Mouse (Mus musculus): ENCODE measurements around the gene Tpp2. TPM values are rescaled to one million over a fixed set of nuclear protein-coding genes. Genes with fewer than 3 reads are reported as not detected.
A peak's percentile ranks its signal among the peaks of the same experiment; 100 is the strongest.

The Tpp2 gene
- total and polyA plus RNA-seq, 3 experiments = 7.5 to 43.5 (median 36.3) TPM

DNA sequence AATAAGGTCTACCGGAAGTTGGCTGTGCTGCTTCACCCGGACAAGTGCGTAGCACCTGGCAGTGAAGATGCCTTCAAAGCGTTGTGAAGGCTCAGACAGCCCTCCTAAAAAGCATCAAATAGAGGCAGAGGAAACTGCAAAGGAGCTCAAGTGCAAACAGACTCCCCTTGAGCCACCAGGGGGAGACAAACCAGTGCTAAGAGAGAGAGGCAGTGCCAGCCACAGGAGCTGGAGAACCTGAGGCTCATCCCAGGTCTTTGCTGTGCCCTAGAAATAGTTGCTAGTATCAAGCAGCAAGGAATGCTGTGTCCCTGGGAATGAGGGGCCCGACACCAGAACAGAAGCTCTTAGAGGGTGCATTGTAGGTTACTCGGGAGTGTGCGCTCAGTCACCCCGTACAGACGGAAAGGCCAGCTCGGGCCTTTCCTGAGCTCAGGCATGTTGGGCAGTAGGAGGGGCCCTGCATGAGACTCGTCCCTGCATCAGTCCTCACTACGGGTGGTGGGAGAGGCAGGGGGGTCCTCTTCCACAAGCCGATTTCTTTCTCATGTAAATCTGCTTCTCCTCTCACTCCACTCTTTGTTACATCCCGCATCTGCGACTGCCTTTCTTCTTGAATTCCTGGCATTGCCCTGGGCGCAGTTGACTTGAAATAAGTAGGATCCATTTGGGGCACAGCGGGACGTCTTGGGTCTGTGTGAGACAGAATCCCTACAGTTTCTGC, 34.3 kb upstream of the Tpp2 start:
- no peak overlapping the region for H3K9ac ChIP-seq (ENCODE audit: low read depth, low read length)
- H3K27ac ChIP-seq = no peak overlapping the region
- DNase-seq = peak; percentile 45 to 49
- intact Hi-C loops (cut with DNase I) = loop anchor here (5.0 kb wide), 1 partner anchor 137 kb away; no protein-coding TSS in a partner anchor
- no peak for TF ChIP-seq POLR2A (IDR thresholded peaks at IDR 0.05; ENCODE audit: insufficient read depth, low read depth, low read length)
- TF ChIP-seq CTCF (IDR thresholded peaks at IDR 0.05) = peak; percentile 82
- H3K4me3 ChIP-seq = no peak overlapping the region
- WGBS = 24% methylated on average over 18 of the region's 18 CpGs
- H3K36me3 ChIP-seq (ENCODE audit: control insufficient read depth, insufficient read depth, low read length) = no peaks in the 10 kb centered on the region
- H3K79me2 ChIP-seq (replicated peaks; ENCODE audit: control insufficient read depth, insufficient read depth, low read length) = no peaks in the 10 kb centered on the region
- no peaks in the 10 kb centered on the region for H3K27me3 ChIP-seq (ENCODE audit: control insufficient read depth, insufficient read depth, low read length)
- H3K4me1 ChIP-seq (ENCODE audit: control insufficient read depth, insufficient read depth, low read length) = no peaks in the 10 kb centered on the region

DNA sequence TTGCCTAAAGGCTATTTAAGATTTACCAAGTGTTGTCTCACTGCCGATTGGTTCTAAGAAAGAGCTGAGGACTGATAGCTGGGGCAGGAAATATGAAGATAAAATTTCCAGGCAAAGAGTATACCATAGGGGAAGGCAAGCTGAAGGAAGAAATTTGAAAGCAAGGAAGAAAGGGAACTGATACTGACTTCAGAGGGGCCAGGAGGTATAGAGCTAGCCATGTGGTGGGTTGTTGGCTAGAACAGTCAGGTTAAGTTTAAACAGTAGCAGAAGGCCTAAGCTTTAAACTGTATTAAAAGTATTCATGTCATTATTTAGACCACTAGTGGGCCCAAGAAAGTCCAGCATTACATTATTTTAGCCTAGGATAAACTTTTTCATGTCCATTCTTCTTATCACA, 31.0 kb upstream of the Tpp2 start:
- H3K9ac ChIP-seq (ENCODE audit: low read depth, low read length) = no peak overlapping the region
- intact Hi-C loops (cut with DNase I) = loop anchor here (2.0 kb wide), 1 partner anchor 138 kb away; no protein-coding TSS in a partner anchor
- no peaks in the 10 kb centered on the region for H3K4me1 ChIP-seq (ENCODE audit: control insufficient read depth, insufficient read depth, low read length)
- no peak for DNase-seq
- no peaks in the 10 kb centered on the region for H3K79me2 ChIP-seq (replicated peaks; ENCODE audit: control insufficient read depth, insufficient read depth, low read length)
- H3K27me3 ChIP-seq (ENCODE audit: control insufficient read depth, insufficient read depth, low read length) = no peaks in the 10 kb centered on the region
- H3K4me3 ChIP-seq = no peak overlapping the region
- H3K36me3 ChIP-seq (ENCODE audit: control insufficient read depth, insufficient read depth, low read length) = no peaks in the 10 kb centered on the region
- TF ChIP-seq EP300 (IDR thresholded peaks at IDR 0.05; ENCODE audit: insufficient read depth, low read depth, low read length) = no peak
- no peak for TF ChIP-seq POLR2A (IDR thresholded peaks at IDR 0.05; ENCODE audit: insufficient read depth, low read depth, low read length)
- TF ChIP-seq CTCF (IDR thresholded peaks at IDR 0.05) = no peak
- WGBS = 45% methylated on average over 1 of the region's 1 CpGs
- H3K27ac ChIP-seq = no peak overlapping the region

DNA sequence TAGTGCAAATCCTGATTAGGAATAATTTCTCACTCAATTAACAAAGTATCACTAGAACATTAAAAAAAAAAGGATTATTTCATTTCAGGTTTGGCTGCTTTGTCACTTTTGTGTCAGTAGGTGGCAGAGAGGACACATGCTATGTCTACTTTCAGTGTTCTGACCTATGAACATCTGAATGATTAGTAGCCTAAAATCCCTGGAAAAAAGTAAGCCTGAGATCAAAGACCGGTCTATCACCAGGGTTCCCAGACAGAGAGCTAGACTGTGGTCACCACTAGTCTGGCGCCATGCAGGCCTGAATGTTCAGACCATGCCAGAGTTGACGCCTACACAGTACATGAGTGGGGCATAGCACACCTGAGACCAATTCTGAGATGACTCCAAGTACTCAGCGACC, 30.6 kb upstream of the Tpp2 start:
- no peak for DNase-seq
- no peaks in the 10 kb centered on the region for H3K79me2 ChIP-seq (replicated peaks; ENCODE audit: control insufficient read depth, insufficient read depth, low read length)
- TF ChIP-seq CTCF (IDR thresholded peaks at IDR 0.05) = peak; percentile 80
- no peak for TF ChIP-seq EP300 (IDR thresholded peaks at IDR 0.05; ENCODE audit: insufficient read depth, low read depth, low read length)
- H3K27me3 ChIP-seq (ENCODE audit: control insufficient read depth, insufficient read depth, low read length) = no peaks in the 10 kb centered on the region
- intact Hi-C loops (cut with DNase I) = loop anchor here (2.0 kb wide), 1 partner anchor 138 kb away; no protein-coding TSS in a partner anchor
- 54% methylated on average over 4 of the region's 4 CpGs for WGBS
- H3K27ac ChIP-seq = no peak overlapping the region
- no peak overlapping the region for H3K4me3 ChIP-seq
- H3K36me3 ChIP-seq (ENCODE audit: control insufficient read depth, insufficient read depth, low read length) = no peaks in the 10 kb centered on the region
- H3K4me1 ChIP-seq (ENCODE audit: control insufficient read depth, insufficient read depth, low read length) = no peaks in the 10 kb centered on the region
- H3K9ac ChIP-seq (ENCODE audit: low read depth, low read length) = no peak overlapping the region

DNA sequence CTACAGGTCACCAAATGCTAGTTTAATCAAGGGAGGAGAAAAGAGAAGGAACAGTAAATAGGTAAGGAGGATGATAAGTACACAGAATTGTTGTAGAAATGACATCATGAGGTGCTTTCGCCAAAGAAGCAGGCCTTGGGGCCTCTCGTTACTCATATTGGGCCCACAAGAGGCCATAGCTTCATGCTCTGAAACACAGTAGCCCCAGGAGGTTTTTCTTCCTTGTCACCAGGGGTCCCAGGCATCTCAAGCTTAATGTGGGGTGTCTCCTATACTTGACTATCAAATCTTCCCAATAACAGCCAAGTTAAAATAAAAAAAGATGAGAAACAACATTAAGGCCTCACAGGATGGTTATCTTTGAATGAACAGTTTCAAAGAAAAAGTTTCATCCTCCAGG, 18.0 kb upstream of the Tpp2 start:
- no peaks in the 10 kb centered on the region for H3K4me1 ChIP-seq (ENCODE audit: control insufficient read depth, insufficient read depth, low read length)
- H3K9ac ChIP-seq (ENCODE audit: low read depth, low read length) = no peak overlapping the region
- TF ChIP-seq EP300 (IDR thresholded peaks at IDR 0.05; ENCODE audit: insufficient read depth, low read depth, low read length) (no peak), POLR2A (IDR thresholded peaks at IDR 0.05; ENCODE audit: insufficient read depth, low read depth, low read length) (no peak), CTCF (IDR thresholded peaks at IDR 0.05) (no peak)
- no peaks in the 10 kb centered on the region for H3K79me2 ChIP-seq (replicated peaks; ENCODE audit: control insufficient read depth, insufficient read depth, low read length)
- H3K27ac ChIP-seq = no peak overlapping the region
- intact Hi-C loops (cut with DNase I) = no loop called here
- no peak for DNase-seq
- 58% methylated on average over 2 of the region's 2 CpGs for WGBS
- H3K27me3 ChIP-seq (ENCODE audit: control insufficient read depth, insufficient read depth, low read length) = no peaks in the 10 kb centered on the region
- H3K36me3 ChIP-seq (ENCODE audit: control insufficient read depth, insufficient read depth, low read length) = no peaks in the 10 kb centered on the region
- no peak overlapping the region for H3K4me3 ChIP-seq

DNA sequence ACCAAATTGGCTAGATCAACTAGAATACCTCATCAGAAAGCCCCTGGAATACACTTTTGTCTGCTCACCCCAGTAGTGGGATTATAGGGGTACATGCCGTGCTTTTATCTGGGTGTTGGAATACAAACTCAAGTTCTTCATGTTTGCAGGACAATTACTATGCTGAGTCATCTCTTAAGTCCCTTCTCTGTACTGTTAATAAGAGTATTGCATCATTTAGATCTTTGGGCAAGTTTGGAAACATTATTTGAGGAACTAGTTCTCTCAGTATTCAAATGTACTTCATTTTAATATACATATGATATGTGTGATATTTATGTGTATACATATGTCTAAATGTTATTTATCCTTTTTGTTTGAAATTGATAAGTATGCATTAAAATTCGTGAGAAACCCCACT, 16.6 kb upstream of the Tpp2 start:
- H3K4me3 ChIP-seq = no peak overlapping the region
- no peaks in the 10 kb centered on the region for H3K4me1 ChIP-seq (ENCODE audit: control insufficient read depth, insufficient read depth, low read length)
- H3K36me3 ChIP-seq (ENCODE audit: control insufficient read depth, insufficient read depth, low read length) = no peaks in the 10 kb centered on the region
- 53% methylated on average over 2 of the region's 2 CpGs for WGBS
- no peaks in the 10 kb centered on the region for H3K79me2 ChIP-seq (replicated peaks; ENCODE audit: control insufficient read depth, insufficient read depth, low read length)
- TF ChIP-seq EP300 (IDR thresholded peaks at IDR 0.05; ENCODE audit: insufficient read depth, low read depth, low read length) (no peak), POLR2A (IDR thresholded peaks at IDR 0.05; ENCODE audit: insufficient read depth, low read depth, low read length) (no peak), CTCF (IDR thresholded peaks at IDR 0.05) (no peak)
- DNase-seq = no peak
- H3K27ac ChIP-seq = no peak overlapping the region
- H3K9ac ChIP-seq (ENCODE audit: low read depth, low read length) = no peak overlapping the region
- H3K27me3 ChIP-seq (ENCODE audit: control insufficient read depth, insufficient read depth, low read length) = no peaks in the 10 kb centered on the region
- intact Hi-C loops (cut with DNase I) = no loop called here

DNA sequence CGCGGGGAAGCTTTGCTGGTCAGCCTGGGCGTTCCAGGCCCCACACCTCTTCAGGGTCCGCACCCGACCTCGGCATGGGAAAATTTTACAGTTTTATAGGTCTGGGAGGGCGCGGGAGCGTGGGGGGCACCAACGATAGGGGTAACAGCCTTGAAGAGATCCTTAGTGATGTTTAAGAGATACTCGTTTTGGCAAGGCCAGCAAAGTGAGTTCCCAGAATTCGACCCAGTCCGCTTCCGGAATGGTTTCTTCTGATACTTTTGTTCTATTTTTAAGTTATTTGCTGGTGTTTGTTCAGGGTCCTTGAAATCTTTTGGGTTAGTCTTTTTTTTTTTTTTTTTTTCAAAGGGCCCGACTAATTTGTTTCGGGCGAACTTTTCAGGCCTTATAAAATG, 966 bp downstream of the Tpp2 start:
- Histone ChIP-seq H3K4me1 (ENCODE audit: control insufficient read depth, insufficient read depth, low read length) (peaks cover 5% of the 10 kb centered on the region), H3K36me3 (ENCODE audit: control insufficient read depth, insufficient read depth, low read length) (peaks cover 15% of the 10 kb centered on the region), H3K9ac (ENCODE audit: low read depth, low read length) (peak overlapping the region; percentile 77), H3K27ac (peak overlapping the region; percentile 99), H3K79me2 (replicated peaks; ENCODE audit: control insufficient read depth, insufficient read depth, low read length) (no peaks in the 10 kb centered on the region), H3K27me3 (ENCODE audit: control insufficient read depth, insufficient read depth, low read length) (no peaks in the 10 kb centered on the region), H3K4me3 (peak overlapping the region; percentile 93)
- under 1% methylated on average over 17 of the region's 17 CpGs for WGBS
- no peak for DNase-seq
- no peak for TF ChIP-seq EP300 (IDR thresholded peaks at IDR 0.05; ENCODE audit: insufficient read depth, low read depth, low read length)
- no peak for TF ChIP-seq POLR2A (IDR thresholded peaks at IDR 0.05; ENCODE audit: insufficient read depth, low read depth, low read length)
- no peak for TF ChIP-seq CTCF (IDR thresholded peaks at IDR 0.05)
- intact Hi-C loops (cut with DNase I) = loop anchor here (10.0 kb wide), 2 partner anchors 170 to 840 kb away; partner anchors contain the start of genes AI597479, Tex30 and Tgfbrap1

Data from heart, adult 2 months (tissue).